Mouse (Mus musculus) olfactory bulb, adult 2 months (tissue): Measurements from ENCODE around the gene AF067061.

ENCODE experiments used
- CTCF ChIP-seq: fragments of 200-500 bp; IDR thresholded peaks from 2 replicates; pipeline ENCODE4 v1.5.1; 2012; ENCODE audit warnings: low read depth, mild to moderate bottlenecking, low read length, moderate library complexity; ENCODE audit not compliant: insufficient read depth
- POLR2A ChIP-seq: fragments of 200-500 bp; IDR thresholded peaks from 2 replicates; pipeline ENCODE4 v1.6.1; 2012; ENCODE audit warnings: mild to moderate bottlenecking, low read depth, low read length, moderate library complexity; ENCODE audit not compliant: insufficient read depth

GRCm38 (mm10) chr13:120310749-120311148, 47.8 kb downstream of the AF067061 start:
- no peak for TF ChIP-seq CTCF
- TF ChIP-seq POLR2A = no peak
